Mouse (Mus musculus): ENCODE data around the gene Serpinb8. TPM values are rescaled to one million over a fixed set of nuclear protein-coding genes. Genes with fewer than 3 reads are reported as not detected.
A peak's percentile ranks its signal among the peaks of the same experiment; 100 is the strongest.

Serpinb8 gene
- polyA plus RNA-seq, 1 experiment, result 0.44 TPM

DNA sequence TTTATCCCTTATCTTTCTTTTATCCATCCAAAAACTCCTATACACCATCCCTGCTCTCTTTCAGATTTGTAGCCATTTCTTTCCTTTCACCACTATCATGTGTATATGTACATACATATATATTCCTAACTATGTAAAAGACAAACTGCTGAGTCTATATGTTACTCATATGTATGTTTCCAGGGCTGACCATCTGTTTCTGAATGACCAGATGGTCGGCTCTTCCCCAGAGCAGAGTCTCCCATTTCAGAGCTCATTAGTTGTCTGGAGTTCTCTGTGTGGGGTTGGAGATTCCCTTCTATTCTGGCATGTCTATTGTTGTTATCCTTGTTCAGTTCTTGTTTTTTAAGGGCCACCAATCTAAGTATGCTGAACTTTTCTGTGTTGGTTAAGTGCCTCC, 1.2 kb upstream of the Serpinb8 start:
- no peak for TF ChIP-seq CTCF (IDR thresholded peaks at IDR 0.05; ENCODE audit: borderline replicate concordance, extremely low read depth, insufficient read depth, insufficient read length)
- no peak for TF ChIP-seq POLR2A (IDR thresholded peaks at IDR 0.05; ENCODE audit: borderline replicate concordance, extremely low read depth, insufficient read depth, insufficient read length, poor library complexity, severe bottlenecking)

GRCm38 (mm10) chr1:107592644-107593043, 2.8 kb downstream of the Serpinb8 start:
- no peak for DNase-seq (ENCODE audit: low read depth)
- TF ChIP-seq CTCF (IDR thresholded peaks at IDR 0.05; ENCODE audit: borderline replicate concordance, extremely low read depth, insufficient read depth, insufficient read length) (no peak), POLR2A (IDR thresholded peaks at IDR 0.05; ENCODE audit: borderline replicate concordance, extremely low read depth, insufficient read depth, insufficient read length, poor library complexity, severe bottlenecking) (no peak)

More for the DNA sequence above, 1.2 kb upstream of the Serpinb8 start:
- DNase-seq (ENCODE audit: low read depth), result peak; percentile 44

GRCm38 (mm10) chr1:107593469-107593868, 3.7 kb downstream of the Serpinb8 start:
- TF ChIP-seq POLR2A (IDR thresholded peaks at IDR 0.05; ENCODE audit: borderline replicate concordance, extremely low read depth, insufficient read depth, insufficient read length, poor library complexity, severe bottlenecking) (no peak), CTCF (IDR thresholded peaks at IDR 0.05; ENCODE audit: borderline replicate concordance, extremely low read depth, insufficient read depth, insufficient read length) (no peak)
- DNase-seq (ENCODE audit: low read depth), result peak; percentile 4

- DNase-seq (ENCODE audit: low read depth), result no peak
- TF ChIP-seq CTCF (IDR thresholded peaks at IDR 0.05; ENCODE audit: borderline replicate concordance, extremely low read depth, insufficient read depth, insufficient read length), result no peak
- TF ChIP-seq POLR2A (IDR thresholded peaks at IDR 0.05; ENCODE audit: borderline replicate concordance, extremely low read depth, insufficient read depth, insufficient read length, poor library complexity, severe bottlenecking), result no peak
Measured at GRCm38 (mm10) chr1:107596874-107597273, 7.1 kb downstream of the Serpinb8 start.

DNA sequence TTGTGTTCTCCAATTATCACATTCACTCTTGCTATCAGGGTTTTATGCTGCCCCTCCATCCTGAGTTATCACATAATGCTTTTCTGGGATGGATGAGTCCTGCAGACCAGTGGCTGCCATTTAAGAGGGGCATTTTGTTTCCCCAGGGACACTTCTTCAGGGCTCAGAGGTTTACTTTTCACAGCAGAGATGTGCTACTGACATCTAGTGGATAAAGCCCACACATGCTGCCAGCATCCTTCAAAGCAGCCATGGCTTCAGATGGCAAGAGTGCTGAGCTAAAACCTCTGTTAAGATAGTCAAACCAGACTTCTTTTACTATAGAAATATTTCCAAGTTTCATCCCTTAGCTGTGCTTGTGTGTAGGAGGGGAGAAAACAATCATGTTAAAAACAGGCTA, 8.7 kb downstream of the Serpinb8 start:
- peak; percentile 63; the same call in 1 of the 2 replicates for TF ChIP-seq CTCF (IDR thresholded peaks at IDR 0.05; ENCODE audit: borderline replicate concordance, extremely low read depth, insufficient read depth, insufficient read length)
- no peak for TF ChIP-seq POLR2A (IDR thresholded peaks at IDR 0.05; ENCODE audit: borderline replicate concordance, extremely low read depth, insufficient read depth, insufficient read length, poor library complexity, severe bottlenecking)
- DNase-seq (ENCODE audit: low read depth), result peak; percentile 57

DNA sequence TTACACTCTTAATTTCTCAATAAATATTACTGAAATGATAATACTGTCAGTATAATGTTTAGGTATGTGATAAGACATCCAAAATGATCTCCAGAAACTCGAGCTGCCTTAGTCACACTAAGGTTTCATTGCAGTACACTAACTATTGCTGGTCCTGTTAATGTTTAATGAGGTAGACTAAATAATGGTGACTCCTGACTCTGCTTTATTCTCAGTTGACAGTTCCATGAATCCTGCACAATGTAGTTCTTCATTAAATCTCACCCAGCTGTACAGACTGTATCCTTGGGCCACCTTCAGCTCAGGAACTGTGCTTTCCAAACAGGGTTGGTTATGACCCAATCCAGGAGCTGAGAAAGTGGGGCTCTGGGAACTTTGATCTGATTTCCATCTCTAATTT, 19.1 kb downstream of the Serpinb8 start:
- TF ChIP-seq POLR2A (IDR thresholded peaks at IDR 0.05; ENCODE audit: borderline replicate concordance, extremely low read depth, insufficient read depth, insufficient read length, poor library complexity, severe bottlenecking) (no peak), CTCF (IDR thresholded peaks at IDR 0.05; ENCODE audit: borderline replicate concordance, extremely low read depth, insufficient read depth, insufficient read length) (no peak)
- DNase-seq (ENCODE audit: low read depth), result no peak

DNA sequence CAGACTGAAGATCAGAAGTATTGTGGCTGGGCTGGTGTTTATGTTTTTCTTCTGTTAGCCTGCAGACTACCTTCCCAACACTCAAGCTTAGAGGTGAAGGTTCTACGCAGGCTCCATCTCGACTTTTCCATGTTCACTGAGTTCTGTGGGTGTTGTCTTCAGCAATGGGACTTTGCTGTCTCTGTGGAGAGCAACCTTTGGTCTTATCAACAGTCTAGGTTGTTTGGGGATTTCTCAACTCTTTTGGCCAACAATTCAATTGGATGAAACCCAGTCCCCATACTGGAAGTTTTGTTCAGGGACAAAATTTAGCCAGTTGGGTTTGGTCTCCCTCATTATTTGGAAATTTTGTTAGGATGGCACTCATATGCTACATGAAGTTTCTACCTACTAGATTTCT, 24.3 kb downstream of the Serpinb8 start:
- no peak for DNase-seq (ENCODE audit: low read depth)
- TF ChIP-seq CTCF (IDR thresholded peaks at IDR 0.05; ENCODE audit: borderline replicate concordance, extremely low read depth, insufficient read depth, insufficient read length) (no peak), POLR2A (IDR thresholded peaks at IDR 0.05; ENCODE audit: borderline replicate concordance, extremely low read depth, insufficient read depth, insufficient read length, poor library complexity, severe bottlenecking) (no peak)

- DNase-seq (ENCODE audit: low read depth), result peak; percentile 60
- TF ChIP-seq POLR2A (IDR thresholded peaks at IDR 0.05; ENCODE audit: borderline replicate concordance, extremely low read depth, insufficient read depth, insufficient read length, poor library complexity, severe bottlenecking), result no peak
- no peak for TF ChIP-seq CTCF (IDR thresholded peaks at IDR 0.05; ENCODE audit: borderline replicate concordance, extremely low read depth, insufficient read depth, insufficient read length)
Measured at GRCm38 (mm10) chr1:107622017-107622416, 32.2 kb downstream of the Serpinb8 start.

DNA sequence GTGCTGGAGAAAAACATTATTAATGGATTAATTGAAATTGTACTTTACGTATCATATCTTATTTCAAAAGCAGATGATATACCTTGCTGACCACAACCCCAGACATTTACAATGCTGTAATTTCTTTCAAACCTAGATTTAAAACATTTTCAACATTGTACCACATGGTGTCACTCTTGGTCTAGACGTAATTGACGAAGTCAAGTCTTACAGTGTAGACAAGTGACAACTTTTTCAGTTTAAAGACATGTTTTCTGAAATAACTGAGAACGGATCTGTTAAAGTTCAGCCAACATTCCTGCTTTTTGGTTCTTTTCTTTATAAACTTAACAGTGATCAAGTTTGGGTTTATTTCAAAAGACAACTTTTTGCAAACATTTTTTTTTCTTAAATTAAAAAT, 46.1 kb downstream of the Serpinb8 start:
- no peak for TF ChIP-seq CTCF (IDR thresholded peaks at IDR 0.05; ENCODE audit: borderline replicate concordance, extremely low read depth, insufficient read depth, insufficient read length)
- peak; percentile 87 for DNase-seq (ENCODE audit: low read depth)

DNA sequence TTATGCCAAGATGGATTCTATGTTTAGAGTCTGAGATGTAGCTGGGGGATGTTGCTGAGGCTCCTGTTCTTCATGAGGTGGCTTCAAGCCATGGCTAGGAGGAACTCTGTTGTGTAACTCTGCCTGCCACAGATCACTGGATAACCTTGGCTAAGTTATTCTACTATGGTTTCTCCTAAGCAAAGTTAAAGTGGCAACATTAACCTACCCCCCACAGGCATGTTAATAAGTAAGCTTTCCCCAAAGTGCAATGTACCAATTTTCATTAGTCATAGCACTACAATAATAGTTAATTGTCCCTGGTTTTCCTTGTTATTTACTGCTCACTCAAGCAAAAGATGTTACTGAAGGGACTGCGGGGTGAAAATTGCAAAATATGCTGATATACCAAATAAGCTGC, 48.2 kb downstream of the Serpinb8 start:
- TF ChIP-seq CTCF (IDR thresholded peaks at IDR 0.05; ENCODE audit: borderline replicate concordance, extremely low read depth, insufficient read depth, insufficient read length), result no peak
- no peak for TF ChIP-seq POLR2A (IDR thresholded peaks at IDR 0.05; ENCODE audit: borderline replicate concordance, extremely low read depth, insufficient read depth, insufficient read length, poor library complexity, severe bottlenecking)
- peak; percentile 12 for DNase-seq (ENCODE audit: low read depth)

DNA sequence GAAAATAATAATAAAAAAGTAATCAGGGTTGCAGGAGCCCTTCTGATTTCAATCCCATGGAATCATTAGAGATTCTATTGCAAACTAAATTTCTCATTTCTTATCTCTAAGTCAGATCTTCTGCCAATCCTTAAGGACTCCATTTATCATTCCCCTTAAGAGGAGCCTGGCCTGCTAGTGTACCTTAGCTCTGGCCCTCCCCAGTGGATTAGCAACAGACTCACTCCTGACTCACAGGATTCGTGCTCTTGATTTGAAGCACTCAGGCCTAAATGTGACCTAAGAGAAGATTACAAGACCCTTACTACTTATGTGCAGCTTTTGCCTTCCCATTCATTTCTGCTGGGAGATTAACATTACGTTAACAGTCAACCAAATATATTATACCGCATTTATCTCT, 48.7 kb downstream of the Serpinb8 start:
- TF ChIP-seq CTCF (IDR thresholded peaks at IDR 0.05; ENCODE audit: borderline replicate concordance, extremely low read depth, insufficient read depth, insufficient read length) (no peak), POLR2A (IDR thresholded peaks at IDR 0.05; ENCODE audit: borderline replicate concordance, extremely low read depth, insufficient read depth, insufficient read length, poor library complexity, severe bottlenecking) (no peak)

DNA sequence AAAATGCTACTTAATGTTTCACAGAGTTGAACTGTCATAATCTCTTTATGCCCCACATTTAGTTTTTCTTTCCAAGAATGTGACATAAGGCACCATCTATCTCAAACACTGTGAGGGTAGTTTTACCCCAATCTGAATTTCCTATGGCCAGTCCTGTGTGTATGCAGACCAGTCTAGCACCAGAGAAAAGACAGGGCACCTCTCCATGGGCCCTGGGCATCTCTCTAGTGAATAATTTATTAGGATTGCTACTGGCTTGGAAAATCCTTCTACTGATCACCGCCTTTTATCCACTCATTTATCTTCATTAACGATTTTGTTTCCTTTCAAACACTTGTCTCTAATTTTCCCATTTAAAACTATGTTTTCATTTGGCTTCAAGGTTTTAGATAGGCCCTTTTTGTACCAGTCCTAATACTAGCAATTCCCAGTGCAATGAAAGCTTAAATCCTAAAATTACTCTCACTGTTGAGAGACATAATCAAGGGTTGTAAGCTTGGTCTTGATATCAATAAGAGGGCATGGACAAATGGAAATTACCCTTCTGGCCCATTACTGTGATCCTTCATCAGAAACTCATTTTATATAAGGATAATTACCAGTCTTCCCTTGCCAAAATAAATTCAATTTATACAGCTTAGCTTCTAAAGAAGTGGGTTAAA, 52.8 kb downstream of the Serpinb8 start:
- no peak for TF ChIP-seq POLR2A (IDR thresholded peaks at IDR 0.05; ENCODE audit: borderline replicate concordance, extremely low read depth, insufficient read depth, insufficient read length, poor library complexity, severe bottlenecking)
- TF ChIP-seq CTCF (IDR thresholded peaks at IDR 0.05; ENCODE audit: borderline replicate concordance, extremely low read depth, insufficient read depth, insufficient read length), result no peak
- peak; percentile 72 for DNase-seq (ENCODE audit: low read depth)

More for the DNA sequence above, 48.7 kb downstream of the Serpinb8 start:
- DNase-seq (ENCODE audit: low read depth), result no peak
